Mouse (Mus musculus) testis, adult 2 months (tissue): ENCODE results near the gene Ccl5.

Experiments used
- CTCF ChIP-seq: fragments of 200-500 bp; IDR thresholded peaks from 2 replicates; pipeline ENCODE4 v1.5.1; 2012; ENCODE audit warnings: low read depth, mild to moderate bottlenecking, inconsistent platforms, low read length, moderate library complexity; ENCODE audit not compliant: control insufficient read depth, insufficient read depth, insufficient replicate concordance
- POLR2A ChIP-seq: fragments of 200-500 bp; IDR thresholded peaks from 2 replicates; pipeline ENCODE4 v1.6.1; 2012; ENCODE audit warnings: low read depth, mild to moderate bottlenecking, inconsistent platforms, low read length, moderate library complexity; ENCODE audit not compliant: control insufficient read depth

- TF ChIP-seq POLR2A (no peak), CTCF (no peak)
Measured at GRCm38 (mm10) chr11:83529024-83529423, 1.3 kb downstream of the Ccl5 start.
